Mouse (Mus musculus): ENCODE data around the gene Cntnap5b. TPM values are rescaled to one million over a fixed set of nuclear protein-coding genes. Genes with fewer than 3 reads are reported as not detected.

Cntnap5b gene
- total RNA-seq (2012; rRNA removed) (not detected in 2 replicates), total RNA-seq (2014; rRNA removed) (not detected in 2 replicates), polyA plus RNA-seq (2012; ENCODE audit: insufficient read length, low read depth) (not detected in 2 replicates)

DNA sequence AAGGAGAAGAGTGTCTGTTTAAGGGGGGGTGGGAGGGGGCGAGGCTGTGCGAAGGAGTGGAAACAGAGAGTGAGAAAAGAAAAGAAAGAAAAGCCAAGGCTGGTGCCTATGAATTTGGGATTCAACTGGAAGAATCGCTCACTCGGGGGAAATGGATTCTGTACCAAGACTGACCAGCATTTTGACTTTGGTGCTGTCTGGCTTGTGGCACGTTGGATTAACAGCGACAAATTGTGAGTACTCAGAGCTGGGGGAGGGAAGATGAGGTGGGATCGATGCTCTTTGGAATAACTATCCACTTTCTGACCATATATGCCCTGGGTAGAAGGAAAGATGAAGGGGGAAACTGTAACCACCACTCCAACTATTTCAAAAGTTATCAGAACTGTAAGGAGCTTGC is at the start of gene Cntnap5b:
Gene Cntnap5b, plus strand, starts transcription at position 152 of the 400 bp plus-strand sequence.
- Histone ChIP-seq H3K9me3 (replicated peaks; ENCODE audit: low read length) (peaks cover 22% of the 10 kb centered on the region), H3K27ac (ENCODE audit: insufficient read depth, low read depth) (no peak within 1 kb of the TSS), H3K4me1 (ENCODE audit: control insufficient read depth in 1 of 2, insufficient read depth in 2 of 2) (no peaks in the 10 kb centered on the region), H3K4me3 (replicated peaks in 1 of 3; ENCODE audit: low read depth in 2 of 3, low read length in 2 of 3, poor library complexity in 1 of 3) (no peak within 1 kb of the TSS), H3K36me3 (replicated peaks in 1 of 2; ENCODE audit: control insufficient read depth in 1 of 2, insufficient read depth in 1 of 2, low read length in 1 of 2) (no peaks in the 10 kb centered on the region), H3K27me3 (replicated peaks) (no peaks in the 10 kb centered on the region), H3K9ac (ENCODE audit: insufficient read depth, low read depth) (no peak within 1 kb of the TSS), H3K79me2 (replicated peaks; ENCODE audit: control insufficient read depth, extremely low read depth, insufficient read depth, poor library complexity, severe bottlenecking) (no peaks in the 10 kb centered on the region), H3K4me2 (ENCODE audit: insufficient read depth, low read depth, poor library complexity, severe bottlenecking) (no peak within 1 kb of the TSS)
- in situ Hi-C loops (cut with MboI; ENCODE audit: low pct_ligation_motif_present, low pct_unique_long_range_greater_than_20kb, low sequenced_read_pairs) (no loop called here), dilution Hi-C loops (cut with MboI; ENCODE audit: extremely low pct_ligation_motif_present, extremely low pct_unique_long_range_greater_than_20kb, low sequenced_read_pairs) (no loop called here)
- no peak for DNase-seq (ENCODE audit: extremely low read depth)
- TF ChIP-seq POLR2AphosphoS2 (IDR thresholded peaks at IDR 0.05; ENCODE audit: low read depth, low read length) (no peak), USF1 (IDR thresholded peaks at IDR 0.05; ENCODE audit: low read depth, low read length) (no peak), ELF1 (IDR thresholded peaks at IDR 0.05; ENCODE audit: low read depth, low read length) (no peak), RCOR1 (conservative IDR thresholded peaks at IDR 0.05; ENCODE audit: low read depth, low read length) (no peak), SMC3 (IDR thresholded peaks at IDR 0.05; ENCODE audit: low read depth, low read length) (no peak), JUND (conservative IDR thresholded peaks at IDR 0.05; ENCODE audit: low read depth, low read length) (no peak), CTCF (conservative IDR thresholded peaks at IDR 0.05 in 1 of 2, IDR thresholded peaks at IDR 0.05 in 1 of 2; ENCODE audit: low read depth in 2 of 2, low read length in 2 of 2) (no peak), JUN (IDR thresholded peaks at IDR 0.05; ENCODE audit: insufficient read depth, low read depth, low read length) (no peak), UBTF (IDR thresholded peaks at IDR 0.05; ENCODE audit: low read depth, low read length) (no peak)

DNA sequence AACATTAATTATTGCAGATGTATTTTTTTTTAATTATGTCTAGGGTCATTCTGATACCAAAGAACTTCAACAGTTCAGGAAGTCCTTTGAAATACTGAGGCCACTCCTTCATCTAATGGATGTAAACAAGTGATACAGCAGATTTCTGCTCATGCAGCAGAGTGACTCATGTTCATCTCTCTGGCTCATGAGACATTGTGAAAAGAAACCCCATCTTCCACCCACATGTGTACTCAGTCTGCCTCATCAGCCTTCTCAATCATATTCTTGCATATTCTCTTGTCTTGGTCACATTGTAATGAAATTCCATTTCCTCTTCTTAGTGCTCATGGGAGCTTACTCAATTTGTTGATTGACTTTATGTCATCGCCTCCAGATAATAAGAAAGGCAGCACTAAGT is 12.6 kb upstream of the Cntnap5b start:
- in situ Hi-C loops (cut with MboI; ENCODE audit: low pct_ligation_motif_present, low pct_unique_long_range_greater_than_20kb, low sequenced_read_pairs) = no loop called here

DNA sequence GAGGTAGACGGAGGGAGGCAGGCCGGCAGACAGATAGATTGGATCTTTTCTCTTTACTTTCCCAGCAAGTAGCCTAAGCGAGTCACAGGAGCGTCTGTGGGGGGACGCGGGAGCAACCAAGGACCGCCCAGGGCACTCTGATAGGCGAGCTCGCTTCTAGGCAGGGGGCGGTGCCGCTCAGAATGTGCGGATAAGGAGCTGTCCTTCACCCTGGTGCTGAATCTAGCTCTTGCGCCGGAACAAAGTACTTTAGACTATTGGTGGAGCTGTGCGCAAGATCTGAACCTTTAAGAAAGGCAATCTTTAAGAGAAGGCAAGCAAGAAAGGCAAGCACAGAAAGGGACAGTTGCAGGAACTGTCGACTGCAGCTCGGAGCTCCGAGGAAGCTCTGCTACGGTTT is 382 bp upstream of the Cntnap5b start:
- H3K27me3 ChIP-seq (replicated peaks) = no peaks in the 10 kb centered on the region
- peaks cover 22% of the 10 kb centered on the region for H3K9me3 ChIP-seq (replicated peaks; ENCODE audit: low read length)
- H3K36me3 ChIP-seq (replicated peaks in 1 of 2; ENCODE audit: control insufficient read depth in 1 of 2, insufficient read depth in 1 of 2, low read length in 1 of 2) = no peaks in the 10 kb centered on the region
- H3K27ac ChIP-seq (ENCODE audit: insufficient read depth, low read depth) = no peak overlapping the region
- no peaks in the 10 kb centered on the region for H3K79me2 ChIP-seq (replicated peaks; ENCODE audit: control insufficient read depth, extremely low read depth, insufficient read depth, poor library complexity, severe bottlenecking)
- H3K4me2 ChIP-seq (ENCODE audit: insufficient read depth, low read depth, poor library complexity, severe bottlenecking) = no peak overlapping the region
- dilution Hi-C loops (cut with MboI; ENCODE audit: extremely low pct_ligation_motif_present, extremely low pct_unique_long_range_greater_than_20kb, low sequenced_read_pairs) = no loop called here
- H3K9ac ChIP-seq (ENCODE audit: insufficient read depth, low read depth) = no peak overlapping the region
- in situ Hi-C loops (cut with MboI; ENCODE audit: low pct_ligation_motif_present, low pct_unique_long_range_greater_than_20kb, low sequenced_read_pairs) = no loop called here
- H3K4me1 ChIP-seq (ENCODE audit: control insufficient read depth in 1 of 2, insufficient read depth in 2 of 2) = no peaks in the 10 kb centered on the region
- TF ChIP-seq ZC3H11A (IDR thresholded peaks at IDR 0.05; ENCODE audit: low read depth, low read length) = no peak
- no peak for TF ChIP-seq MAX (IDR thresholded peaks at IDR 0.05; ENCODE audit: low read length)
- no peak for TF ChIP-seq JUN (IDR thresholded peaks at IDR 0.05; ENCODE audit: insufficient read depth, low read depth, low read length)
- TF ChIP-seq PAX5 (IDR thresholded peaks at IDR 0.05; ENCODE audit: low read length) = no peak
- no peak for TF ChIP-seq TBP (conservative IDR thresholded peaks at IDR 0.05; ENCODE audit: low read depth, low read length)
- no peak for TF ChIP-seq SIN3A (IDR thresholded peaks at IDR 0.05; ENCODE audit: low read length)
- no peak for TF ChIP-seq ZNF384 (IDR thresholded peaks at IDR 0.05; ENCODE audit: low read depth, low read length)
- no peak for TF ChIP-seq IRF4 (IDR thresholded peaks at IDR 0.05; ENCODE audit: low read depth, low read length)
- TF ChIP-seq ETS1 (conservative IDR thresholded peaks at IDR 0.05; ENCODE audit: low read depth, low read length) = no peak
- TF ChIP-seq CHD1 (IDR thresholded peaks at IDR 0.05; ENCODE audit: low read depth, low read length) = no peak
- TF ChIP-seq RAD21 (IDR thresholded peaks at IDR 0.05; ENCODE audit: low read depth, low read length) = no peak
- TF ChIP-seq MYC (IDR thresholded peaks at IDR 0.05; ENCODE audit: low read depth, low read length) = no peak
- TF ChIP-seq ZMIZ1 (IDR thresholded peaks at IDR 0.05; ENCODE audit: low read depth, low read length) = no peak
- TF ChIP-seq JUND (conservative IDR thresholded peaks at IDR 0.05; ENCODE audit: low read depth, low read length) = no peak
- no peak for TF ChIP-seq EP300 (IDR thresholded peaks at IDR 0.05; ENCODE audit: low read length)
- no peak overlapping the region for H3K4me3 ChIP-seq (replicated peaks in 1 of 3; ENCODE audit: low read depth in 2 of 3, low read length in 2 of 3, poor library complexity in 1 of 3)
- no peak for DNase-seq (ENCODE audit: extremely low read depth)

More for the DNA sequence above, 12.6 kb upstream of the Cntnap5b start:
- Histone ChIP-seq H3K4me1 (ENCODE audit: control insufficient read depth in 1 of 2, insufficient read depth in 2 of 2) (no peaks in the 10 kb centered on the region), H3K79me2 (replicated peaks; ENCODE audit: control insufficient read depth, extremely low read depth, insufficient read depth, poor library complexity, severe bottlenecking) (no peaks in the 10 kb centered on the region), H3K36me3 (replicated peaks in 1 of 2; ENCODE audit: control insufficient read depth in 1 of 2, insufficient read depth in 1 of 2, low read length in 1 of 2) (no peaks in the 10 kb centered on the region), H3K4me3 (replicated peaks in 1 of 3; ENCODE audit: low read depth in 2 of 3, low read length in 2 of 3, poor library complexity in 1 of 3) (no peak overlapping the region), H3K9me3 (replicated peaks; ENCODE audit: low read length) (peaks cover 28% of the 10 kb centered on the region), H3K27ac (ENCODE audit: insufficient read depth, low read depth) (no peak overlapping the region), H3K27me3 (replicated peaks) (no peaks in the 10 kb centered on the region), H3K4me2 (ENCODE audit: insufficient read depth, low read depth, poor library complexity, severe bottlenecking) (no peak overlapping the region), H3K9ac (ENCODE audit: insufficient read depth, low read depth) (no peak overlapping the region)
- dilution Hi-C loops (cut with MboI; ENCODE audit: extremely low pct_ligation_motif_present, extremely low pct_unique_long_range_greater_than_20kb, low sequenced_read_pairs) = no loop called here
- TF ChIP-seq USF1 (IDR thresholded peaks at IDR 0.05; ENCODE audit: low read depth, low read length) (no peak), POLR2AphosphoS2 (IDR thresholded peaks at IDR 0.05; ENCODE audit: low read depth, low read length) (no peak), TCF12 (IDR thresholded peaks at IDR 0.05; ENCODE audit: low read depth, low read length) (no peak), POLR2A (IDR thresholded peaks at IDR 0.05; ENCODE audit: low read depth, low read length) (no peak), JUND (conservative IDR thresholded peaks at IDR 0.05; ENCODE audit: low read depth, low read length) (no peak), RAD21 (IDR thresholded peaks at IDR 0.05; ENCODE audit: low read depth, low read length) (no peak), SMC3 (IDR thresholded peaks at IDR 0.05; ENCODE audit: low read depth, low read length) (no peak), PAX5 (IDR thresholded peaks at IDR 0.05; ENCODE audit: low read length) (no peak), MAZ (IDR thresholded peaks at IDR 0.05; ENCODE audit: low read depth, low read length) (no peak)
- no peak for DNase-seq (ENCODE audit: extremely low read depth)
